Mouse (Mus musculus): ENCODE measurements around the gene Papln. TPM values are rescaled to one million over a fixed set of nuclear protein-coding genes. Genes with fewer than 3 reads are reported as not detected.

The Papln gene
- polyA plus RNA-seq, 1 experiment from 2014 or later: 3.5 TPM

DNA sequence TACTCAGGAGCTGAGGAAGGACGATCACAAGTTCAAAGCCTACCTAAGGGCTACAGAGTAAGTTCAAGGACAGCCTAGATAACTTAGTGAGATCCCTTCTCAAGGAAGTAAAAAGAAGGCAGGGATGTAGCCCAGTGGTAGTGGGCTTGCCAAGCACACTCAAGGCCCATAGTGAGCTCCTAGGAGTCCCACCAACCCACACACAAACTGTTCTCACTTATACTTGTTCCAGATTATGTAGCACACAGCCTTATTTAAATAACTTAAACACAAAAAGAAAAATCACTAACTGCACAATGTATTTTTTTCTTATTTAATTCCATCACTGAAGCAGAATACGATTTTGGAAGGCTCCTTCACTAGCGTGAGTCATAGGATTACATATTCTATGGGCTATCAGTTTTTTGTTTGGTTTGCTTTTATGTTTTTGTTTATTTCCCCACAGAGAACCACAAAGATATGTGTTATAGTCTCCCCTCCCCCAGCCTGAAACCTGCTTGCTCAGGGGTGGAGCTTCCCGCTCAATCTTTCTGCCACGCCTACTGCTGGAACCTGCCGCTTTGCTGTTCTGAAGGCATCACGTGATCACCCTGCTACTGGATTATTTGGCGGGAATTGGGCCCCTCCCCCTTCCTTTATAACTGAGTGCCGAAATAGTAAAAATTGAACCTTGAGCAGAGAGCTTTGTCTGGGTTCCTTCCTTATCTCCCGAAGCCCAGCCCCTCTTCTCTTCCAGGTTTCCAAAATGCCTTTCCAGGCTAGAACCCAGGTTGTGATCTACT is 78.2 kb downstream of the Papln start:
- Histone ChIP-seq H3K36me3 (0 out of 2 replicates have a peak, but pooled peaks cover 5% of the 10 kb centered on the region), H3K27me3 (replicated peaks) (no peaks in the 10 kb centered on the region), H3K4me1 (no peaks in the 10 kb centered on the region), H3K4me3 (replicated peaks) (no peak overlapping the region), H3K4me2 (no peak overlapping the region), H3K27ac (no peak overlapping the region), H3K9ac (no peak overlapping the region), H3K9me3 (no peaks in the 10 kb centered on the region)
- WGBS: 86% methylated on average over 10 of the region's 10 CpGs
- ATAC-seq (ENCODE audit: insufficient read depth, low FRiP score, low read depth): no peak

Other genes with a start within 250 kb of the Papln start
- gene Dcaf4, start 243.2 kb upstream of the Papln start, polyA plus RNA-seq (2015; fragmentation: Nextera tagmentation; extraction: Ambion mirVana): 31.5 and 34.5 TPM in 2 replicates
- gene Zfyve1, start 166.4 kb upstream of the Papln start, polyA plus RNA-seq (2015; fragmentation: Nextera tagmentation; extraction: Ambion mirVana): 13.8 and 15.6 TPM in 2 replicates
- gene Rbm25, start 132.4 kb upstream of the Papln start, polyA plus RNA-seq (2015; fragmentation: Nextera tagmentation; extraction: Ambion mirVana): 229 and 239 TPM in 2 replicates
- 66.3 and 68.8 TPM in 2 replicates for gene Psen1, start 75.5 kb upstream of the Papln start, polyA plus RNA-seq (2015; fragmentation: Nextera tagmentation; extraction: Ambion mirVana)
- 29.8 and 34.1 TPM in 2 replicates for gene Numb, start 158.3 kb downstream of the Papln start, polyA plus RNA-seq (2015; fragmentation: Nextera tagmentation; extraction: Ambion mirVana)
- 14.3 and 15.6 TPM in 2 replicates for gene Riox1, start 187.0 kb downstream of the Papln start, polyA plus RNA-seq (2015; fragmentation: Nextera tagmentation; extraction: Ambion mirVana)
- gene Heatr4, start 221.2 kb downstream of the Papln start, polyA plus RNA-seq (2015; fragmentation: Nextera tagmentation; extraction: Ambion mirVana): 0.04 TPM in 1 of 2 replicates, not detected in the other
- 29.0 and 30.0 TPM in 2 replicates for gene Acot2, start 224.2 kb downstream of the Papln start, polyA plus RNA-seq (2015; fragmentation: Nextera tagmentation; extraction: Ambion mirVana)
- gene Acot1, start 245.9 kb downstream of the Papln start, polyA plus RNA-seq (2015; fragmentation: Nextera tagmentation; extraction: Ambion mirVana): 51.1 and 62.7 TPM in 2 replicates

Data from stomach, embryonic 15.5 days (tissue).